Mouse (Mus musculus): ENCODE data around the gene Lrrc23. TPM values are rescaled to one million over a fixed set of nuclear protein-coding genes. Genes with fewer than 3 reads are reported as not detected.
"Not testable (repeated sequence)": the region's sequence is repeated elsewhere in the genome, so short reads cannot be mapped to it uniquely, and the experiment has no call there.

Lrrc23 gene
- polyA plus RNA-seq, 1 experiment: 8.7 TPM

DNA sequence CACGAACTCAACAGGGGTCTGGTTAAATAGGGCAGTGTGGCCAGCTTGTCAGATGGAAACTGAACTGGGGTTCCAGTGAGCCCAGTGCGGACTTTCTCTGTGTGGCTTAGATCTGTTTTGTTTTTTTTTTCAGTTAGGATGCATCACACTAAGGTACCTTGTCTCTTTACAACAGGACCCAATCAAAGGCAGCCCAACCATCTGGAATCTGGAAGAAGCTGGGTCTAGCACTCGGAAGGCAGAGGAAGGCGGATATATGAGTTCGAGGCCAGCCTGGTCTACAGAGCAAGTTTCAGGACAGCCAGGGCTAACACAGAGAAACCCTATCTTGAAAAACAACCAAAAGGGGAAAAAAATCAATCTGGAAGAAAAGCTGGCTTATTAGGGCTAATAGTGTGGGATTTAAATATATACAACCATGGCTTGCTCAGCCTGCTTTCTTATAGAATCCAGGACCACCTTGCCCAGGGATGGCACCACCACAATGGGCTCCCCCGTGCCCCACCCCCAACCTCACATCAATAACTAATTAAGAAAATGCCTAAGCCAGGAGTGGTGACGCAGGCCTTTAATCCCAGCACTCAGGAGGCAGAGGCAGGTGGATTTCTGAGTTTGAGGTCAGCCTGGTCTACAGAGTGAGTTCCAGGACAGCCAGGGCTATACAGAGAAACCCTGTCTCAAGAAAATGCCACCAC, 27.1 kb upstream of the Lrrc23 start:
- no peak for DNase-seq (ENCODE audit: low read depth)
- TF ChIP-seq POLR2A (IDR thresholded peaks at IDR 0.05; ENCODE audit: borderline replicate concordance, extremely low read depth, insufficient read depth, insufficient read length, poor library complexity, severe bottlenecking): no peak
- TF ChIP-seq CTCF (IDR thresholded peaks at IDR 0.05; ENCODE audit: borderline replicate concordance, extremely low read depth, insufficient read depth, insufficient read length): no peak

DNA sequence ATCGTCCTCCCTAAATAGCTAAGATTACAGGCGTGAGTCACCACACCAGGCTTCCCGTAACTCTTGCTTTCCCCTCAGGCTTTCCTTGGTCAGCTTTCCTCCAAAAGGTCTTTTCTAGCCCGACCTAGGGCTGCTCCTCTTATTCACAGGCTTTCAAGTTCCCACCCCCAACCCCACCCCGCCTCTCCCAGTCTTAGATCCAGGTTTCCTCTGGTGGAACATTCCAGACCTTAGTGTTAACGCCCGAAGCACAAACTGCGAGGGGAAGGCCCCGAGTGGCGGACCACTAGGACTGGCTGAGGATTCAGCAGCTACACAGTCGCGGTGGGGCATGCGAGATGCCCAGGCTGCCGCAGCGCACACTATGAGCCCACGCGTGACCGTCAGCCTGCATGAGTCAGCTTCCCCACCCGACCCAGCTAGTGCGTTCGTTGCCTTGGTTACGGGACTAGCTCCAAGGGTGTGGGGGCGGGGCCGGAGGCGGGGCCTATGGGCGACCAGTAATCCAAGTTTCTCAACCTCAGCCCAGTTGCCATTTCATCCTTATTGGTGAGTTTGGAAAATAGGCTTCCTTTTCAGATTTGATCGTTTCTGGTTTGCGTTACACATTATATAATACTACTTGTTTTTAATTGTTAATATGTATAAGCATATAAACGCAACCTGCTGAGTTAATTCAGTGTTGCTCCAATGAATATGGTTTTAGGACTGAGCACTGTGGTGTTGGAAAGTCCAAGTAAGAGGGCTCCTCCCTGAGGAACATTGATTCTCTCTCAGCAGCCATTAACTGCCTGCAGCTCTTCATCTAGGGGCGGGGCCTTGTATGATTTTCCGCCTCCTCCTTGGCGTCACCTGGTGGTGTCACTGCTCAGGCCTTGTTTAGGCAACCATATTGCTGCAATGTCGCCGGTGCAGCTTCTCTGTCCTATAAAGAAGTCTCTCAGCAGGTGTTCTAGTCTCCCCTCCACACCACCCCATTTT, 26.1 kb upstream of the Lrrc23 start:
- peak; percentile 96 for DNase-seq (ENCODE audit: low read depth)
- TF ChIP-seq CTCF (IDR thresholded peaks at IDR 0.05; ENCODE audit: borderline replicate concordance, extremely low read depth, insufficient read depth, insufficient read length): peak; percentile 33; the same call in 1 of the 2 replicates
- TF ChIP-seq POLR2A (IDR thresholded peaks at IDR 0.05; ENCODE audit: borderline replicate concordance, extremely low read depth, insufficient read depth, insufficient read length, poor library complexity, severe bottlenecking): no peak

- TF ChIP-seq CTCF (IDR thresholded peaks at IDR 0.05; ENCODE audit: borderline replicate concordance, extremely low read depth, insufficient read depth, insufficient read length) (no peak), POLR2A (IDR thresholded peaks at IDR 0.05; ENCODE audit: borderline replicate concordance, extremely low read depth, insufficient read depth, insufficient read length, poor library complexity, severe bottlenecking) (no peak)
- DNase-seq (ENCODE audit: low read depth): no peak
These were observed 24.8 kb upstream of the Lrrc23 start for GRCm38 (mm10) chr6:124804341-124804740.

- not testable (repeated sequence) for DNase-seq (ENCODE audit: low read depth)
These were observed 24.2 kb upstream of the Lrrc23 start for GRCm38 (mm10) chr6:124803691-124804090.

- DNase-seq (ENCODE audit: low read depth): no peak
- TF ChIP-seq POLR2A (IDR thresholded peaks at IDR 0.05; ENCODE audit: borderline replicate concordance, extremely low read depth, insufficient read depth, insufficient read length, poor library complexity, severe bottlenecking): no peak
- TF ChIP-seq CTCF (IDR thresholded peaks at IDR 0.05; ENCODE audit: borderline replicate concordance, extremely low read depth, insufficient read depth, insufficient read length): no peak
These were observed 23.5 kb upstream of the Lrrc23 start for GRCm38 (mm10) chr6:124803061-124803460.

- not testable (repeated sequence) for DNase-seq (ENCODE audit: low read depth)
These were observed 22.9 kb upstream of the Lrrc23 start for GRCm38 (mm10) chr6:124802400-124802799.

DNA sequence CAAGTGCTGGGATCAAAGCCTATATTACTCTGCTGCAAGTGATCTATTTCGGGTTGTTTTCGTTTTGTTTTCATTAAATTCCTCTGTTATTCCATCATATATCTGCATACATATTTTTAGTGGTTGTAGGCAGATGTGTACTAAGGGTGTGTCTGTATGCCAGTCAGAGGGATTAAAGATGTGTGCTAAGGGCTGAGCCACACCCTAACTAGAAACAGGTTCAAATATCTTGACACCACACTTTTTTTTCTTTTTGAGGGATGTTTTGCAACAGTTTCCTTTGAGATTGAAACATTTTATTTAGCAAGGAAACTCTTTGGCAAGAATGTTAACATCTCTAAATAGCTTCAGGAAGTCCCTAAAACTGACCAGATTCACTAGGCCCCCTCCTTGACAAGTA, 16.7 kb upstream of the Lrrc23 start:
- DNase-seq (ENCODE audit: low read depth): no peak
- TF ChIP-seq POLR2A (IDR thresholded peaks at IDR 0.05; ENCODE audit: borderline replicate concordance, extremely low read depth, insufficient read depth, insufficient read length, poor library complexity, severe bottlenecking): no peak
- TF ChIP-seq CTCF (IDR thresholded peaks at IDR 0.05; ENCODE audit: borderline replicate concordance, extremely low read depth, insufficient read depth, insufficient read length): no peak

GRCm38 (mm10) chr6:124795781-124796180, 16.3 kb upstream of the Lrrc23 start:
- TF ChIP-seq CTCF (IDR thresholded peaks at IDR 0.05; ENCODE audit: borderline replicate concordance, extremely low read depth, insufficient read depth, insufficient read length) (no peak), POLR2A (IDR thresholded peaks at IDR 0.05; ENCODE audit: borderline replicate concordance, extremely low read depth, insufficient read depth, insufficient read length, poor library complexity, severe bottlenecking) (no peak)
- DNase-seq (ENCODE audit: low read depth): no peak

DNA sequence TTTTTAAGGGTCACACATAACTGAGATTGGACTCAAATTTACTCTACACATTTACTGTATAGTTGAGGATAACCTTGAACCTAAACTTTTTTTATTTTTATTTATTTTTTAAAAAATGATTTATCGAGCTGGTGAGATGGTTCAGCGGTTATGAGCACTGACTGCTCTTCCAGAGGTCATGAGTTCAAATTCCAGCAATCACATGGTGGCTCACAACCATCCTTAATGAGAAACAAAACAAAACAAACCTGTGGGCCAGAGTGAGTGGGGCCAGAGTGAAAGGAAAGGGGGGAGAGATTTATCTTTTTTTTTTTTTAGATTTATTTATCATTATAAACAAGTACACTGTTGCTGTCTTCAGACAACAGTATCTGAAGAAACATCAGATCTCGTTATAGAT, 12.4 kb upstream of the Lrrc23 start:
- no peak for TF ChIP-seq CTCF (IDR thresholded peaks at IDR 0.05; ENCODE audit: borderline replicate concordance, extremely low read depth, insufficient read depth, insufficient read length)
- no peak for TF ChIP-seq POLR2A (IDR thresholded peaks at IDR 0.05; ENCODE audit: borderline replicate concordance, extremely low read depth, insufficient read depth, insufficient read length, poor library complexity, severe bottlenecking)

DNA sequence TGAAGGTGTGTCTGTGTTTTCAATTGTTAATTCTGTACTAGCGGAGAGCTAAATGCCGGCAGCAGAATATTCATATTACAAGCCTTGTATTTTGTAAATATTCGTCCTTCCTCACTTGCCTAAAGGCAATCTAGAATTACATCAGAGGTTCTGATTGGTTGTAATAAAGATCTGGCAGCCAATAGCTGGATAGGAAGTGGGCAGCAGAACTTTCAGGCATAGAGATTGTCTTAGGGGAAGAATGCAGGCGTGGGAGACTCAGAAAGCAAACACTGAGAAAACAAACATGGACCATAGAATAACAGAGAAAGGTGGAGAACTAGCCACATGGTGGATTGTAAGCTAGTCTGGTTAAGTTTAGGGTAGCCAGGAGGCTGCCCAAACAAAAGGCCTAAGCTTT, 10.6 kb upstream of the Lrrc23 start:
- TF ChIP-seq POLR2A (IDR thresholded peaks at IDR 0.05; ENCODE audit: borderline replicate concordance, extremely low read depth, insufficient read depth, insufficient read length, poor library complexity, severe bottlenecking): no peak
- no peak for TF ChIP-seq CTCF (IDR thresholded peaks at IDR 0.05; ENCODE audit: borderline replicate concordance, extremely low read depth, insufficient read depth, insufficient read length)
- DNase-seq (ENCODE audit: low read depth): no peak

More for the DNA sequence above, 12.4 kb upstream of the Lrrc23 start:
- no peak for DNase-seq (ENCODE audit: low read depth)

GRCm38 (mm10) chr6:124789519-124789918, 10.0 kb upstream of the Lrrc23 start:
- TF ChIP-seq POLR2A (IDR thresholded peaks at IDR 0.05; ENCODE audit: borderline replicate concordance, extremely low read depth, insufficient read depth, insufficient read length, poor library complexity, severe bottlenecking): no peak
- DNase-seq (ENCODE audit: low read depth): no peak

DNA sequence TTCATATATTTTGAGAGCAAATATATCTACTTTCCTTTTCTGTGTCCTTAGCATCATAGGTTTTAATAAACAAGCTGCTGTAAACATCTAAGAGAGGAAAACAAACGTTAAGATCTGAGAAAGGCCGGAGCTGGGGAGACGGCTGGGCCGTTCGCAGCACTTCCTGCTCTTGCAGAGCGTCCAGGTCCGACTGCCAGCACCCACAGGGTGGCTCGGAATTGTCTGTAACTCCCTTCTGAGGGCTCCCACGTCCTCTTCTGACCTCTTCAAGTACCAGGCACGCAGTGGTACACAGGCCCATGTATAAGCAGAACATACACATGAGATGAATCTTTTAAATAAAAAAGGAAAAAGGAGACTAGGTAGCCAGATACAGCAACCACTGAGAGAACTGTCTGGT, 8.2 kb upstream of the Lrrc23 start:
- TF ChIP-seq POLR2A (IDR thresholded peaks at IDR 0.05; ENCODE audit: borderline replicate concordance, extremely low read depth, insufficient read depth, insufficient read length, poor library complexity, severe bottlenecking) (no peak), CTCF (IDR thresholded peaks at IDR 0.05; ENCODE audit: borderline replicate concordance, extremely low read depth, insufficient read depth, insufficient read length) (no peak)
- no peak for DNase-seq (ENCODE audit: low read depth)

Data from brain, embryonic 14.5 days (tissue).